Mouse (Mus musculus): ENCODE measurements around the gene Sytl1. TPM values are rescaled to one million over a fixed set of nuclear protein-coding genes. Genes with fewer than 3 reads are reported as not detected.

Sytl1 gene
- total RNA-seq (2023): 41.3 and 43.2 TPM in 2 replicates

DNA sequence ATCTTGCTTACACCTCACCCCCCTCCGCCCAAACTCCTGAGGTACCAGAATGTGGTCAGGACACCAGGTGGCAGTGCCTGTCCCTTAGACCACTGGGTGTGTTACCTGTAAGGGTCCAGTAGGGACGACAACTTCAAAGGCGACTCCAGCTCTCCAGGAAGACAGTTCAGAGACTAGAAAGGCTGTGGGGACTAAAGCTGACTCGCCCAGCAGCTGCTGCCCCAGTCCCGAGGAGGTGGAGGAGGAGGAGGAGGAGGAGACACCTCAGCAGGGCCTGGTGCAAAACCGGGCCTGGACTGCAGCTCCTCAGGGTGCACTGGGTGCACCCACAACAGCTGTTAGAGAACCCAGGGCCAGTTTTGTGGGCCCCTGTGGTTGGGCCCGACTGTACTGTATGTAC is at the start of gene Sytl1:
Gene Sytl1 (minus strand): TSS at position 232 of the 400 bp plus-strand sequence.

DNA sequence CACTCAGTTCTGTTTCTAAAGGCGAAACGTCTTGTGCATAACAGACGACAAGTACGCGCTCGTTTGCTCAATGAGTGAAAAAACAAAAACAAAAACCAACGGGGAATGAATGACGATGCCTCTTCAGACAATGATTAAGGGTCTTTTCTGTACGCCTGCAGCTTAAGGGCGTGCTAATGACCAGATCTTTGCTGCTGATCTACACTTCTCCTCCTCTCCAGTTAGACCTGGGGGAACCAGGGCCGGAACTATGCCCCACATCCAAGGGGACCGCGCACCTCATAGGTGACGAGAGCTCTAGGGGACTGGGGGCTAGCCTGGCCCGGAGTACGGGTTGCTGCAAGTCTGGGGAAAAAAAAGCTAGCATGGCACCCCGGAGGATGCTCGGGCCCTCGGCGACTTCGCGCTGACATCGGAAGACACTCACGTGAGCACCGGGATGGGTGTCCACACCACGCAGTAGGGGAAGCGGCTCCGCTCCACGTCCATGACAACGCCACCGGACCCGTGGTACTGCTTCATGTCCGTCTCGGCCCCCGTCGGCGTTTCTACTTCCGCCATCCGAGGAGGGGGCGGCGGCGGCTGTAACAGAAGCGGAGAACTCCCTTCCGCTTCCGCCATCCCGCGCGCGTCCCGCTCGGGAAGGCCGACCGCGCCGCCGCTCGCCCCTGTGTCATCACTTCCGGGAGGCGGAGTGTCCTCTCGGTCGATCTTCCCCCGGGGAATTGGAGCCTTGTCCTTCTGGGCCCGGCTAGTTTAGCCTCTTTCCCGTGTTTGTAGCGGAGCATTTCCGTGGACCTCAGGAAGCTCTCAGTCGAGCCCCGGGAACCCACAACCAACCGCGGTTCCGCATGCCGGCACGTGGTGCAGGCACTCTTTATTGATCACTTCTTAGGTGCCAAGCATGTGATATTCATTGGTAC is 14.5 kb upstream of the Sytl1 start, which contains the start of gene Tmem222:
Gene Tmem222 (minus strand): TSS at position 689 of the 923 bp plus-strand sequence.

DNA sequence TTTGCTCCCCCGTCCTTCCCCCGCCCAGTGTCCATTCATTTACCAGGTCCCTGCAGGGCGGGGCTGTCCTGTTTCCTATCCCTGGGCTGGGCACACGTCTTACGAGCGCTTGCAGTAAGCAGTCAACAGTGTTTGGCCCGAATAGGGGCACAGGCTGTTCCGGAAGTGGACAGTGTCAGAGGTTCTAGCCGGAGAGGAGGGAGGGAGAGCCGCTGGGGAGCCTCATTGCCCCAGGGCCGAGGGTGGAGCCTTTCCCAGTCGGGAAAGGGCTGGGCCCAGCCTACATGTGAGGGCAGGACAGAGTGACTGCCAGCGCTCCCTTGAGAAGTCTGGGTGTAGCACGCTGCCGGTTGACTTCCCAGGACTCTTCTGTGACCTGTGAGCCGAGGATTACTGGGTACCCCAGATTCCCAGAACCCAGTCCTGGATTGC is 22.4 kb downstream of the Sytl1 start, which contains the start of gene Map3k6:
Gene Map3k6 (plus strand): TSS at position 329 of the 432 bp plus-strand sequence.

GRCm38 (mm10) chr4:133211751-133212561 is 51.0 kb downstream of the Sytl1 start, which contains the start of the genes Cd164l2 and Gpr3:
Gene Cd164l2, plus strand, starts transcription at chr4:133212131.
Gene Gpr3, minus strand, starts transcription at chr4:133212536.

Other genes with a start within 250 kb of the Sytl1 start
- gene Wasf2, start 132.6 kb downstream of the Sytl1 start, total RNA-seq (2023): 239 and 265 TPM in 2 replicates
- gene Cd164l2, start 51.0 kb downstream of the Sytl1 start, total RNA-seq (2023): not detected in 2 replicates
- gene Gpr3, start 50.6 kb downstream of the Sytl1 start, total RNA-seq (2023): not detected in 2 replicates
- gene Map3k6, start 22.3 kb downstream of the Sytl1 start, total RNA-seq (2023): 3.1 and 5.4 TPM in 2 replicates
- gene Tmem222, start 14.7 kb upstream of the Sytl1 start, total RNA-seq (2023): 37.0 and 47.6 TPM in 2 replicates
- 64.6 and 69.6 TPM in 2 replicates for gene Wdtc1, start 90.4 kb upstream of the Sytl1 start, total RNA-seq (2023)
- gene Slc9a1, start 106.6 kb upstream of the Sytl1 start, total RNA-seq (2023): 56.1 and 67.3 TPM in 2 replicates
- gene Tent5b, start 217.0 kb upstream of the Sytl1 start, total RNA-seq (2023): not detected in 2 replicates
- gene Trnp1, start 235.4 kb upstream of the Sytl1 start, total RNA-seq (2023): not detected in 2 replicates

Data from neutrophil, adult 65 days (primary cell).